Mouse (Mus musculus) hindbrain, embryonic 12.5 days (tissue): ENCODE results near the gene Prr19. TPM values are rescaled to one million over a fixed set of nuclear protein-coding genes. Genes with fewer than 3 reads are reported as not detected.

Experiments
- ATAC-seq: fragments of 200-750 bp; cut with Nextera tagmentation; 2 replicates; pipeline ENCODE4 v1.8.0; 2017; ENCODE audit warnings: moderate TSS enrichment; ENCODE audit not compliant: low FRiP score
- H3K27ac ChIP-seq: fragments of 300-500 bp; sonication (generic); 2 replicates; pipeline ENCODE4 v1.5.1; 2016; ENCODE audit warnings: mild to moderate bottlenecking
- H3K27me3 ChIP-seq: fragments of 300-500 bp; sonication (generic); 2 replicates; pipeline ENCODE4 v1.6.1; 2016; ENCODE audit warnings: mild to moderate bottlenecking
- H3K36me3 ChIP-seq: fragments of 300-500 bp; sonication (generic); 2 replicates; pipeline ENCODE4 v1.6.1; 2016; ENCODE audit warnings: mild to moderate bottlenecking
- H3K4me1 ChIP-seq: fragments of 300-500 bp; sonication (generic); 2 replicates; pipeline ENCODE4 v1.6.1; 2016
- H3K4me2 ChIP-seq: fragments of 300-500 bp; sonication (generic); replicated peaks from 2 replicates; pipeline ENCODE4 v1.6.1; 2016; ENCODE audit warnings: mild to moderate bottlenecking
- H3K4me3 ChIP-seq: fragments of 300-500 bp; sonication (generic); 2 replicates; pipeline ENCODE4 v1.5.1; 2016; ENCODE audit warnings: mild to moderate bottlenecking
- H3K9ac ChIP-seq: fragments of 300-500 bp; sonication (generic); 2 replicates; pipeline ENCODE4 v1.6.1; 2016; ENCODE audit warnings: mild to moderate bottlenecking, moderate library complexity
- H3K9me3 ChIP-seq: fragments of 300-500 bp; sonication (generic); replicated peaks from 2 replicates; pipeline ENCODE4 v1.6.1; 2016; ENCODE audit warnings: mild to moderate bottlenecking
- WGBS: fragments of 180-500 bp; shearing (Covaris S2); methylation state at CpG from one replicate; pipeline ENCODE4 v1.1.7; 2016; 5-methylcytosine and 5-hydroxymethylcytosine counted together
- polyA plus RNA-seq: library from polyadenylated mRNA; unstranded; fragments of >200 nt; fragmentation: Nextera tagmentation; extraction: Ambion mirVana; gene quantifications from 2 replicates; pipeline ENCODE4 v1.2.1, GENCODE M21; 2016

The Prr19 gene
- polyA plus RNA-seq, 1 experiment from 2014 or later, result 1.1 TPM

- Histone ChIP-seq H3K4me2 (peak overlapping the region; percentile 91), H3K27me3 (no peaks in the 10 kb centered on the region), H3K36me3 (peaks cover 8% of the 10 kb centered on the region), H3K27ac (peak overlapping the region; percentile 99), H3K4me3 (peak overlapping the region; percentile 60), H3K9ac (peak overlapping the region; percentile 86), H3K9me3 (no peaks in the 10 kb centered on the region), H3K4me1 (peaks cover 67% of the 10 kb centered on the region)
- ATAC-seq, result peak; percentile 72
- WGBS, result under 1% methylated on average over 48 of the region's 60 CpGs
Observed at GRCm38 (mm10) chr7:25278341-25279075, 22.7 kb upstream of the Prr19 start.

- Histone ChIP-seq H3K27me3 (no peaks in the 10 kb centered on the region), H3K9ac (peak overlapping the region; percentile 86), H3K4me1 (peaks cover 67% of the 10 kb centered on the region), H3K4me2 (peak overlapping the region; percentile 91), H3K4me3 (peak overlapping the region; percentile 60), H3K36me3 (peaks cover 3% of the 10 kb centered on the region), H3K9me3 (no peaks in the 10 kb centered on the region), H3K27ac (peak overlapping the region; percentile 99)
- peak; percentile 69 for ATAC-seq
- under 1% methylated on average over 42 of the region's 49 CpGs for WGBS
Observed at GRCm38 (mm10) chr7:25279076-25279860, 21.9 kb upstream of the Prr19 start.

GRCm38 (mm10) chr7:25279861-25280791, 21.1 kb upstream of the Prr19 start:
- peak overlapping the region; percentile 99 for H3K27ac ChIP-seq
- peak overlapping the region; percentile 86 for H3K9ac ChIP-seq
- peak overlapping the region; percentile 60 for H3K4me3 ChIP-seq
- peaks cover 67% of the 10 kb centered on the region for H3K4me1 ChIP-seq
- H3K27me3 ChIP-seq, result no peaks in the 10 kb centered on the region
- WGBS, result 2% methylated on average over 6 of the region's 6 CpGs
- no peaks in the 10 kb centered on the region for H3K9me3 ChIP-seq
- peaks cover 6% of the 10 kb centered on the region for H3K36me3 ChIP-seq
- ATAC-seq, result peak; percentile 1; the same call in 1 of the 2 replicates
- peak overlapping the region; percentile 91 for H3K4me2 ChIP-seq

- peak overlapping the region; percentile 44; the same call in 1 of the 2 replicates for H3K9ac ChIP-seq
- H3K4me1 ChIP-seq, result peaks cover 62% of the 10 kb centered on the region
- no peaks in the 10 kb centered on the region for H3K27me3 ChIP-seq
- peak; percentile 4; the same call in 1 of the 2 replicates for ATAC-seq
- peak overlapping the region; percentile 83 for H3K4me3 ChIP-seq
- H3K36me3 ChIP-seq, result peaks cover 16% of the 10 kb centered on the region
- WGBS, result 22% methylated on average over 12 of the region's 12 CpGs
- H3K4me2 ChIP-seq, result peak overlapping the region; percentile 91
- H3K9me3 ChIP-seq, result no peaks in the 10 kb centered on the region
- H3K27ac ChIP-seq, result peak overlapping the region; percentile 99
Observed at GRCm38 (mm10) chr7:25281166-25281733, 20.0 kb upstream of the Prr19 start.

GRCm38 (mm10) chr7:25281734-25282601, 19.2 kb upstream of the Prr19 start:
- peak; percentile 76 for ATAC-seq
- Histone ChIP-seq H3K4me3 (peak overlapping the region; percentile 83), H3K9ac (peak overlapping the region; percentile 94), H3K36me3 (peaks cover 23% of the 10 kb centered on the region), H3K27ac (peak overlapping the region; percentile 99), H3K4me2 (peak overlapping the region; percentile 91), H3K4me1 (peaks cover 61% of the 10 kb centered on the region), H3K9me3 (no peaks in the 10 kb centered on the region), H3K27me3 (no peaks in the 10 kb centered on the region)
- WGBS, result 1% methylated on average over 67 of the region's 108 CpGs

- peaks cover 31% of the 10 kb centered on the region for H3K36me3 ChIP-seq
- WGBS, result 0% methylated on average over 31 of the region's 36 CpGs
Observed at GRCm38 (mm10) chr7:25282731-25283211, 18.4 kb upstream of the Prr19 start.

GRCm38 (mm10) chr7:25283637-25284036, 17.6 kb upstream of the Prr19 start:
- peak overlapping the region; percentile 91 for H3K4me2 ChIP-seq
- peak overlapping the region; percentile 99 for H3K27ac ChIP-seq
- peaks cover 40% of the 10 kb centered on the region for H3K36me3 ChIP-seq
- WGBS, result 20% methylated on average over 5 of the region's 5 CpGs
- peak overlapping the region; percentile 94 for H3K9ac ChIP-seq
- H3K4me1 ChIP-seq, result peaks cover 52% of the 10 kb centered on the region
- H3K9me3 ChIP-seq, result no peaks in the 10 kb centered on the region
- ATAC-seq, result no peak
- no peaks in the 10 kb centered on the region for H3K27me3 ChIP-seq
- peak overlapping the region; percentile 83 for H3K4me3 ChIP-seq

More at GRCm38 (mm10) chr7:25282731-25283211, 18.4 kb upstream of the Prr19 start:
- H3K4me3 ChIP-seq, result peak overlapping the region; percentile 83
- H3K4me2 ChIP-seq, result peak overlapping the region; percentile 91
- H3K9me3 ChIP-seq, result no peaks in the 10 kb centered on the region
- H3K9ac ChIP-seq, result peak overlapping the region; percentile 94
- peaks cover 56% of the 10 kb centered on the region for H3K4me1 ChIP-seq
- no peaks in the 10 kb centered on the region for H3K27me3 ChIP-seq
- H3K27ac ChIP-seq, result peak overlapping the region; percentile 99
- ATAC-seq, result no peak

- ATAC-seq, result no peak
- H3K27me3 ChIP-seq, result no peaks in the 10 kb centered on the region
- peaks cover 52% of the 10 kb centered on the region for H3K4me1 ChIP-seq
- no peaks in the 10 kb centered on the region for H3K9me3 ChIP-seq
- H3K4me3 ChIP-seq, result peak overlapping the region; percentile 83
- peak overlapping the region; percentile 91 for H3K4me2 ChIP-seq
- H3K36me3 ChIP-seq, result peaks cover 45% of the 10 kb centered on the region
- H3K9ac ChIP-seq, result peak overlapping the region; percentile 94
- H3K27ac ChIP-seq, result peak overlapping the region; percentile 99; the same call in 1 of the 2 replicates
- 75% methylated on average over 2 of the region's 2 CpGs for WGBS
Observed at GRCm38 (mm10) chr7:25284171-25284570, 17.0 kb upstream of the Prr19 start.

- 67% methylated on average over 5 of the region's 5 CpGs for WGBS
- Histone ChIP-seq H3K27me3 (no peaks in the 10 kb centered on the region), H3K4me2 (peak overlapping the region; percentile 91), H3K9ac (peak overlapping the region; percentile 94), H3K36me3 (peaks cover 51% of the 10 kb centered on the region), H3K4me3 (peak overlapping the region; percentile 83; the same call in 1 of the 2 replicates), H3K9me3 (no peaks in the 10 kb centered on the region), H3K4me1 (peaks cover 46% of the 10 kb centered on the region), H3K27ac (peak overlapping the region; percentile 25; the same call in 1 of the 2 replicates)
- ATAC-seq, result no peak
Observed at GRCm38 (mm10) chr7:25284766-25285165, 16.4 kb upstream of the Prr19 start.

- no peak overlapping the region for H3K4me2 ChIP-seq
- no peaks in the 10 kb centered on the region for H3K27me3 ChIP-seq
- peaks cover 60% of the 10 kb centered on the region for H3K36me3 ChIP-seq
- 91% methylated on average over 20 of the region's 20 CpGs for WGBS
- no peak for ATAC-seq
- H3K9me3 ChIP-seq, result no peaks in the 10 kb centered on the region
- H3K9ac ChIP-seq, result no peak overlapping the region
- H3K27ac ChIP-seq, result 0 out of 2 replicates have a peak overlapping the region, but pooled peaks have one; percentile 18
- H3K4me3 ChIP-seq, result no peak overlapping the region
- H3K4me1 ChIP-seq, result peaks cover 37% of the 10 kb centered on the region
Observed at GRCm38 (mm10) chr7:25285511-25286238, 15.5 kb upstream of the Prr19 start.
